Mouse (Mus musculus) liver, embryonic 14.5 days (tissue): ENCODE data around the gene Tacc2. TPM values are rescaled to one million over a fixed set of nuclear protein-coding genes. Genes with fewer than 3 reads are reported as not detected.
"Not testable (repeated sequence)": the region's sequence is repeated elsewhere in the genome, so short reads cannot be mapped to it uniquely, and the experiment has no call there.

ENCODE experiments used
- ATAC-seq: fragments of 200-750 bp; cut with Nextera tagmentation; 2 replicates; pipeline ENCODE4 v1.8.0; 2017; ENCODE audit warnings: moderate number of reproducible peaks, mild to moderate bottlenecking, moderate library complexity; ENCODE audit not compliant: insufficient read depth
- DNase-seq, 3 experiments: peaks; one replicate each; pipeline ENCODE4 v3.0.0-alpha.2; 2012 to 2013; ENCODE audit warnings: low read depth in 3 of 3, low spot score in 3 of 3
- H3K27ac ChIP-seq: fragments of 300-500 bp; sonication (generic); 2 replicates; pipeline ENCODE4 v1.5.1; 2014; ENCODE audit warnings: moderate library complexity, mild to moderate bottlenecking, control low read depth, inconsistent platforms
- H3K27me3 ChIP-seq: fragments of 300-500 bp; sonication (generic); 2 replicates; pipeline ENCODE4 v1.6.1; 2014; ENCODE audit warnings: mild to moderate bottlenecking, low read length, moderate library complexity; ENCODE audit not compliant: control insufficient read depth, insufficient read depth
- H3K36me3 ChIP-seq: fragments of 300-500 bp; sonication (generic); replicated peaks from 2 replicates; pipeline ENCODE4 v1.6.1; 2014; ENCODE audit warnings: low read depth; ENCODE audit not compliant: control insufficient read depth, insufficient read depth
- H3K4me1 ChIP-seq, 2 experiments: fragments of 200-500 bp in 1 of 2; fragments of 300-500 bp in 1 of 2; sonication (generic) in 1 of 2; replicated peaks; 2 replicates each; pipeline ENCODE4 v1.6.1; 2012 to 2014; ENCODE audit warnings: antibody characterized with exemption in 1 of 2, inconsistent platforms in 1 of 2, low read length in 1 of 2; ENCODE audit not compliant: control insufficient read depth in 2 of 2, insufficient read depth in 2 of 2
- H3K4me2 ChIP-seq: fragments of 300-500 bp; sonication (generic); 2 replicates; pipeline ENCODE4 v1.6.1; 2014; ENCODE audit warnings: low read depth, mild to moderate bottlenecking, control low read depth, moderate library complexity
- H3K4me3 ChIP-seq, 2 experiments: fragments of 200-500 bp in 1 of 2; fragments of 300-500 bp in 1 of 2; sonication (generic) in 1 of 2; 2 replicates each; pipeline ENCODE4 v1.5.1; 2012 to 2014; ENCODE audit warnings: low read depth in 2 of 2, low read length in 2 of 2, mild to moderate bottlenecking in 2 of 2, control low read depth in 1 of 2, inconsistent platforms in 1 of 2, moderate library complexity in 1 of 2; ENCODE audit not compliant: insufficient read depth in 1 of 2
- H3K9ac ChIP-seq: fragments of 300-500 bp; sonication (generic); replicated peaks from 2 replicates; pipeline ENCODE4 v1.6.1; 2014; ENCODE audit warnings: mild to moderate bottlenecking, control low read depth, moderate library complexity
- H3K9me3 ChIP-seq: fragments of 300-500 bp; sonication (generic); 2 replicates; pipeline ENCODE4 v1.6.1; 2016; ENCODE audit warnings: low read length, mixed read lengths; ENCODE audit not compliant: control insufficient read depth
- CTCF ChIP-seq: IDR thresholded peaks from 2 replicates; pipeline ENCODE4 v1.5.1; 2016; ENCODE audit warnings: antibody characterized with exemption, low read depth, control low read depth
- EP300 ChIP-seq: IDR thresholded peaks from 2 replicates; pipeline ENCODE4 v1.6.1; 2016; ENCODE audit warnings: antibody characterized with exemption, low read depth
- WGBS: fragments of 180-500 bp; shearing (Covaris S2); extraction: QIAGEN DNeasy Blood & Tissue Kit; methylation state at CpG from one replicate; pipeline ENCODE4 v1.1.7; 2014; ENCODE audit not compliant: insufficient replicate concordance; 5-methylcytosine and 5-hydroxymethylcytosine counted together
- polyA plus RNA-seq, 2 experiments: library from polyadenylated mRNA; depleted of rRNA in 1 of 2; stranded (reverse) in 1 of 2; unstranded in 1 of 2; fragments of >200 nt; fragmentation: Nextera tagmentation in 1 of 2; extraction: Ambion mirVana in 1 of 2; gene quantifications; 2 replicates each; pipeline versions ENCODE4 v1.2.1 to v1.2.3; 2012 to 2014

Gene Tacc2
- polyA plus RNA-seq, 2 experiments: 2.0 to 2.4 TPM

- WGBS: 43% methylated on average over 8 of the region's 8 CpGs
- H3K4me1 ChIP-seq: no peaks in the 10 kb centered on the region
- no peak overlapping the region for H3K27ac ChIP-seq
- H3K4me3 ChIP-seq: no peak overlapping the region
- TF ChIP-seq CTCF (no peak), EP300 (no peak)
- H3K27me3 ChIP-seq: no peaks in the 10 kb centered on the region
- no peak overlapping the region for H3K4me2 ChIP-seq
- H3K9ac ChIP-seq: no peak overlapping the region
- DNase-seq (no peak), ATAC-seq (no peak)
- no peaks in the 10 kb centered on the region for H3K36me3 ChIP-seq
- no peaks in the 10 kb centered on the region for H3K9me3 ChIP-seq
These were observed 13.7 kb downstream of the Tacc2 start for GRCm38 (mm10) chr7:130590845-130591437.

- H3K36me3 ChIP-seq, DNase-seq, H3K4me3 ChIP-seq, H3K27me3 ChIP-seq, H3K9ac ChIP-seq, H3K4me1 ChIP-seq, H3K9me3 ChIP-seq, H3K4me2 ChIP-seq, H3K27ac ChIP-seq: not testable (repeated sequence)
- ATAC-seq: 0 out of 2 replicates have a peak, but pooled peaks have one; percentile 14
- no CpG with 5 or more reads among the region's 11 CpGs for WGBS
These were observed 15.7 kb downstream of the Tacc2 start for GRCm38 (mm10) chr7:130592975-130593374.

- not testable (repeated sequence) for H3K9me3 ChIP-seq, H3K36me3 ChIP-seq, H3K4me2 ChIP-seq, H3K27ac ChIP-seq, H3K4me1 ChIP-seq, H3K4me3 ChIP-seq, DNase-seq, H3K27me3 ChIP-seq, H3K9ac ChIP-seq
- 68% methylated on average over 6 of the region's 11 CpGs for WGBS
- ATAC-seq: 0 out of 2 replicates have a peak, but pooled peaks have one; percentile 16
These were observed 16.4 kb downstream of the Tacc2 start for GRCm38 (mm10) chr7:130593375-130594239.

GRCm38 (mm10) chr7:130596079-130596855, 19.0 kb downstream of the Tacc2 start:
- not testable (repeated sequence) for H3K4me1 ChIP-seq, H3K27ac ChIP-seq, H3K4me2 ChIP-seq, H3K4me3 ChIP-seq, H3K36me3 ChIP-seq, H3K9ac ChIP-seq, H3K27me3 ChIP-seq, DNase-seq, H3K9me3 ChIP-seq
- ATAC-seq: peak; percentile 17; the same call in 1 of the 2 replicates
- 32% methylated on average over 8 of the region's 19 CpGs for WGBS

- Histone ChIP-seq H3K4me1 (no peaks in the 10 kb centered on the region), H3K27me3 (no peaks in the 10 kb centered on the region), H3K4me2 (no peak overlapping the region), H3K9ac (no peak overlapping the region), H3K9me3 (no peaks in the 10 kb centered on the region), H3K4me3 (no peak overlapping the region), H3K36me3 (no peaks in the 10 kb centered on the region), H3K27ac (no peak overlapping the region)
- TF ChIP-seq EP300 (no peak), CTCF (no peak)
- DNase-seq: no peak
- ATAC-seq: no peak
- 47% methylated on average over 6 of the region's 6 CpGs for WGBS
These were observed 20.3 kb downstream of the Tacc2 start for GRCm38 (mm10) chr7:130597546-130597945.
